Mouse (Mus musculus): ENCODE measurements around the gene Gm13283. TPM values are rescaled to one million over a fixed set of nuclear protein-coding genes. Genes with fewer than 3 reads are reported as not detected.
"Not testable (repeated sequence)": the region's sequence is repeated elsewhere in the genome, so short reads cannot be mapped to it uniquely, and the experiment has no call there.

Gm13283 gene
- polyA plus RNA-seq (2012; fragmentation: generic; extraction: Trizol), result not detected
- long read RNA-seq, experiment 1, result 0 reads
- long read RNA-seq, experiment 2, result 0 reads

DNA sequence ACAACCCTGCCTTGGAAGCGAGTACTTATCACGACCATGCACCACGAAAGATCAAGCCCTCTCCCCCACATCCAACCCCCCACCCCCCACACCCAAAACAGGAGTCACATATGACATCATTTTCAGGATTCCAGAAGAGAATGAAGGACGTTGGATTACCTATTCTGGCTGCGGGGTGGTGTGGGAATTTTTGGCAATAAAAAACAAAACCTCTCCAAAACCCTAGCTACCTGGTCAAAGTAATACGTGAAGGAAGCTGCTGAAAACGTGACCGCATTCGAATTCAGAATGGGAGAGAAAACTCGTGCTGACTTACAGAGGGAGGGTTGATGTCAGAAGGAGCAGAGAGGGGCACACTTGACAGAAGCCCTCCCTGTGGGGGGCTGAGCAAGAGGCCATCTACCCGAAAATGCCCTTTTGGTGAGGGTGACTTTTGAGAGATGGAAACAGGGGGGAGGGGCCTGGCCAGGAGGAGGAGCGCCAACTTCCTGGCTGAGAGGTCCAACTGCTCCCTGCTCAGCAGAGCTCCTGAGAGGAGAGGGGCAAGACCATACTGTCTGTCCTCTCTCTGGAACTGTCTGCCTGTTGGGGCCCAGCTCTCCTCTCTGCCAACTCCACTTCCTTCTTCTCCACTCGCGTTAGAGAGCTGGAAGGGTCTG lies at the start of gene Gm13283:
Gm13283 (plus strand) TSS at position 510 of the 659 bp plus-strand sequence.
- H3ac ChIP-seq (ENCODE audit: control insufficient read depth, insufficient read length, low read depth); H3K4me3 ChIP-seq (ENCODE audit: insufficient read depth, poor library complexity, severe bottlenecking): not testable (repeated sequence)

DNA sequence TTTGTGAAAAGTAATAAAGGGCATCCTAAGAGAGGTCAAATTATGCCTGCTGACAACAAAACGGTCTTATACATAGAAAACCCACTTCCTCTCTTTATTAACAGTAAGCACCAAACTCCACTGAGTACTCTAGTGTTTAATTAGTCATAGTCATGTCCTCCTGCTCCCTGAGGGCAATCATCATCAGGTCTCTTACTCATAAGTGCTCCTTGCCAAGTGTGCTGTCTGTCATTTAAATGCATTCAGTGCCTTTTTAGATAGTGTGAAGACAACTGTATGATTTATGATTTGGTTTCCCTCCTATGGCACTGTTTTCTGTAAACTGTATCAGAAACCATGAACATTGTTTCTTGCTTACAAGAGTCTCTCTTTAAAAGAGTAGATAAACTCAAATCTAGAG lies 45.6 kb upstream of the Gm13283 start:
- peaks cover 31% of the 10 kb centered on the region for H3K36me3 ChIP-seq (ENCODE audit: control insufficient read depth, insufficient read depth)
- no peak for TF ChIP-seq CEBPB (IDR thresholded peaks at IDR 0.05; ENCODE audit: low read depth)
- TF ChIP-seq USF1 (IDR thresholded peaks at IDR 0.05; ENCODE audit: low read depth), result no peak
- TF ChIP-seq MAX (IDR thresholded peaks at IDR 0.05), result no peak
- TF ChIP-seq FOSL1 (IDR thresholded peaks at IDR 0.05; ENCODE audit: insufficient read depth, low read length, poor library complexity, severe bottlenecking), result peak; percentile 6
- peak; percentile 18 for TF ChIP-seq MYOD1 (IDR thresholded peaks at IDR 0.05; ENCODE audit: control insufficient read depth, insufficient read length, low read depth)
- TF ChIP-seq CTCF (IDR thresholded peaks at IDR 0.05; ENCODE audit: control insufficient read depth, insufficient read depth, insufficient read length), result no peak
- TF ChIP-seq MYOG (IDR thresholded peaks at IDR 0.05; ENCODE audit: control insufficient read depth, extremely low read depth, insufficient read length), result no peak
- H3K27me3 ChIP-seq (ENCODE audit: control insufficient read depth, insufficient read depth, insufficient read length), result no peaks in the 10 kb centered on the region
- H3K79me3 ChIP-seq (ENCODE audit: low read depth), result peaks cover 35% of the 10 kb centered on the region
- no peak overlapping the region for H3K4me3 ChIP-seq (ENCODE audit: insufficient read depth, poor library complexity, severe bottlenecking)
- no peak overlapping the region for H3ac ChIP-seq (ENCODE audit: control insufficient read depth, insufficient read length, low read depth)
- peaks cover 51% of the 10 kb centered on the region for H3K79me2 ChIP-seq (ENCODE audit: control insufficient read depth, insufficient read depth)

More for the DNA sequence above, at the start of gene Gm13283:
- H3K27me3 ChIP-seq (ENCODE audit: control insufficient read depth, insufficient read depth, insufficient read length); H3K79me3 ChIP-seq (ENCODE audit: low read depth); H3K36me3 ChIP-seq (ENCODE audit: control insufficient read depth, insufficient read depth); H3K79me2 ChIP-seq (ENCODE audit: control insufficient read depth, insufficient read depth): not testable (repeated sequence)

DNA sequence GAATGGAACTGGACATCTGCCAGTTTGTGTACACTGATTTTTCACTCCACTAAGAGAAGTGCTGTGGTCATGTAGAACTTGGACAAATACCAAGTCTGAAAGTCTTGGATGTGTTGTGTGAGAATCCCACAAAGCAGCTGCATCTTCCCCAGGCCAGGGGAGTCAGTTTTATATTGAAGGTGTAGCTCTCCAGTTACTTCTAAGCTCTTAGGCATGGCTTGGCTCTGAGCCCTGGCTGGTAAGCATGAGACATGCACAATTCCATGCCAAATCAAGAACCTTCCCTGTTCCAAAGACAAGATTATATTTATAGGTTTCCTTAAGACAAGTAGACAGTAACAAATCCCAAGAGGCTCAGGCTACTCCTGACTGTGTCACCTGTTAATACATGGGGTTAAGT lies 44.9 kb upstream of the Gm13283 start:
- H3K27me3 ChIP-seq (ENCODE audit: control insufficient read depth, insufficient read depth, insufficient read length), result no peaks in the 10 kb centered on the region
- no peak overlapping the region for H3ac ChIP-seq (ENCODE audit: control insufficient read depth, insufficient read length, low read depth)
- H3K36me3 ChIP-seq (ENCODE audit: control insufficient read depth, insufficient read depth), result peaks cover 38% of the 10 kb centered on the region
- H3K79me3 ChIP-seq (ENCODE audit: low read depth), result peaks cover 42% of the 10 kb centered on the region
- H3K79me2 ChIP-seq (ENCODE audit: control insufficient read depth, insufficient read depth), result peaks cover 59% of the 10 kb centered on the region
- no peak overlapping the region for H3K4me3 ChIP-seq (ENCODE audit: insufficient read depth, poor library complexity, severe bottlenecking)
- TF ChIP-seq MAX (IDR thresholded peaks at IDR 0.05) (no peak), MYOG (IDR thresholded peaks at IDR 0.05; ENCODE audit: control insufficient read depth, extremely low read depth, insufficient read length) (no peak), MYOD1 (IDR thresholded peaks at IDR 0.05; ENCODE audit: control insufficient read depth, insufficient read length, low read depth) (peak; percentile 60), CTCF (IDR thresholded peaks at IDR 0.05; ENCODE audit: control insufficient read depth, insufficient read depth, insufficient read length) (no peak)

DNA sequence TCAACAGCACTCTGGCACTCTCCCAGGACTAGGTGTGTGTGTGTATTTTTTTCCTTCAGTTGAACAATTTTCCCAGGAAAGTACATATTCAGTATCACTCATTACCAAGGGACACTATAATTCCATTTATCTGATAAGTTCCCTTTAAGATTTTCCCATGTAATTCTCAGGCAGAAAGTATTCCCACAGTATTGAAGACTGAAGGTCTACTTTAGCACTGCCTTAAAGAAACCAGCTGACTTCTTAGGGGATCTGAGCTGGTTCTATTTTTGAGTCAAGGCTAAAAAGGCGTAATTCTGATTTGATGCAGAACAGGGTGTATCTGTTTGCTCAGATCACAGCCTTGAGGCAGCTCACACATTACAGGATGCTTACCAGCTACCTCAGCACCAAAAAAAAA lies 41.2 kb upstream of the Gm13283 start:
- no peak for TF ChIP-seq MAX (IDR thresholded peaks at IDR 0.05)
- no peak for TF ChIP-seq FOSL1 (IDR thresholded peaks at IDR 0.05; ENCODE audit: insufficient read depth, low read length, poor library complexity, severe bottlenecking)
- TF ChIP-seq CEBPB (IDR thresholded peaks at IDR 0.05; ENCODE audit: low read depth), result no peak
- TF ChIP-seq MYOD1 (IDR thresholded peaks at IDR 0.05; ENCODE audit: control insufficient read depth, insufficient read length, low read depth), result no peak
- no peak for TF ChIP-seq MYOG (IDR thresholded peaks at IDR 0.05; ENCODE audit: control insufficient read depth, extremely low read depth, insufficient read length)
- TF ChIP-seq CTCF (IDR thresholded peaks at IDR 0.05; ENCODE audit: control insufficient read depth, insufficient read depth, insufficient read length), result no peak
- no peak for TF ChIP-seq USF1 (IDR thresholded peaks at IDR 0.05; ENCODE audit: low read depth)
- no peak overlapping the region for H3ac ChIP-seq (ENCODE audit: control insufficient read depth, insufficient read length, low read depth)
- peaks cover 62% of the 10 kb centered on the region for H3K79me3 ChIP-seq (ENCODE audit: low read depth)
- H3K36me3 ChIP-seq (ENCODE audit: control insufficient read depth, insufficient read depth), result peaks cover 51% of the 10 kb centered on the region
- peaks cover 70% of the 10 kb centered on the region for H3K79me2 ChIP-seq (ENCODE audit: control insufficient read depth, insufficient read depth)
- H3K27me3 ChIP-seq (ENCODE audit: control insufficient read depth, insufficient read depth, insufficient read length), result no peaks in the 10 kb centered on the region
- H3K4me3 ChIP-seq (ENCODE audit: insufficient read depth, poor library complexity, severe bottlenecking), result no peak overlapping the region

DNA sequence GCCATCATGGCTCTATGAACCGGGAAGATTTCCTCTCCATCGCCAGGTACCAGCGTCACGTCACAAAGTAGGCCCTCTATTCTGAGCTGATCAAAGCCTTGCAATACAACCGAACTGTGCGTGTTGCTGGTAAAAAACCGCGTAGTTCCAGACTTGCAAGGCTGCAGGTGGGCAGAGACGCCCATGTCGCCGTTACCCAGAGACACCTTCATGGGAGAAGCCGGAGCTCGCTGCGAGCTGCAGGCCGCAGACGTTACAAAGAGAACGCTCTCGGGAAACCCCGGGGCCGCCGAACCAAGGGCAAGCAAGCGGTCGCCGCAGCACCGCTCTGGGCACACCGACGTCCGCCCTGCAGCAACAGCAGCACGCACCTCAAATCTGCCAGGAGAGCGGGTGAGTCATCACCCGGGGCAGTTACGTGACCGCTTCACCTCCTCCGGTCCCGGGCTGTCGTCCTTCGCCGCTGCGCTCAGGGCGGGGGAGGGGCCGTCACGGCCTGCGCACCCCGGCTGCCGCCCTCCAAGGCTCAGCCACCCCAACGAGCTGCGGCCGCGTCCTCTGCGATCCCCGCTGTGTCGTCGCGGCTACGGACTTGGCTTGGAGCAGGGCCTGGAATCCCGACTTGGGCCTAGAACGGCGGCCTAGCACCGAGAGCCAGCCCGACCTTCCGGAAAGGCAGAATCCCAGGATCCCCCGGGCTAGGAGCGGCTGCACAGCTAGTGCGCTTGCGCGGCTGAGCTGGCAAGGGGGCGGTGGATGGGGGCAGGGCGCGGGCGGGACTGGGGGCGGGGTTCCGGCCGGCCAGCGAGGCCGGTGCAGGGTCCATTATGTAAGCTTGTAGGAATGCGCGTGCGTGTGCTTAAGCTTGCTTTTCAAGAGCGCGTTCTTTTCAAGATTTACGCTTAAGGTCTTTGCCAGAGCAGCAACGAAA lies 37.9 kb upstream of the Gm13283 start, which contains the start of the genes Gm26566 and Klhl9:
Gm26566 (plus strand) TSS at position 15 of the 931 bp plus-strand sequence.
Klhl9 (minus strand) TSS at position 675 of the 931 bp plus-strand sequence.
- peaks cover 49% of the 10 kb centered on the region for H3K79me3 ChIP-seq (ENCODE audit: low read depth)
- H3K79me2 ChIP-seq (ENCODE audit: control insufficient read depth, insufficient read depth), result peaks cover 52% of the 10 kb centered on the region
- TF ChIP-seq MYOD1 (IDR thresholded peaks at IDR 0.05; ENCODE audit: control insufficient read depth, insufficient read length, low read depth) (no peak), MYOG (IDR thresholded peaks at IDR 0.05; ENCODE audit: control insufficient read depth, extremely low read depth, insufficient read length) (no peak), USF1 (IDR thresholded peaks at IDR 0.05; ENCODE audit: low read depth) (no peak), CTCF (IDR thresholded peaks at IDR 0.05; ENCODE audit: control insufficient read depth, insufficient read depth, insufficient read length) (no peak), FOSL1 (IDR thresholded peaks at IDR 0.05; ENCODE audit: insufficient read depth, low read length, poor library complexity, severe bottlenecking) (no peak), CEBPB (IDR thresholded peaks at IDR 0.05; ENCODE audit: low read depth) (no peak), MAX (IDR thresholded peaks at IDR 0.05) (no peak)
- H3K4me3 ChIP-seq (ENCODE audit: insufficient read depth, poor library complexity, severe bottlenecking), result peak within 1 kb of the TSS; percentile 85
- peak within 1 kb of the TSS; percentile 98 for H3ac ChIP-seq (ENCODE audit: control insufficient read depth, insufficient read length, low read depth)
- H3K36me3 ChIP-seq (ENCODE audit: control insufficient read depth, insufficient read depth), result peaks cover 42% of the 10 kb centered on the region
- H3K27me3 ChIP-seq (ENCODE audit: control insufficient read depth, insufficient read depth, insufficient read length), result no peaks in the 10 kb centered on the region
